Mouse (Mus musculus): ENCODE results near the gene Tmem234. TPM values are rescaled to one million over a fixed set of nuclear protein-coding genes. Genes with fewer than 3 reads are reported as not detected.
A peak's percentile ranks its signal among the peaks of the same experiment; 100 is the strongest.

Gene Tmem234
- polyA plus RNA-seq, 1 experiment from 2014 or later: 194 TPM

DNA sequence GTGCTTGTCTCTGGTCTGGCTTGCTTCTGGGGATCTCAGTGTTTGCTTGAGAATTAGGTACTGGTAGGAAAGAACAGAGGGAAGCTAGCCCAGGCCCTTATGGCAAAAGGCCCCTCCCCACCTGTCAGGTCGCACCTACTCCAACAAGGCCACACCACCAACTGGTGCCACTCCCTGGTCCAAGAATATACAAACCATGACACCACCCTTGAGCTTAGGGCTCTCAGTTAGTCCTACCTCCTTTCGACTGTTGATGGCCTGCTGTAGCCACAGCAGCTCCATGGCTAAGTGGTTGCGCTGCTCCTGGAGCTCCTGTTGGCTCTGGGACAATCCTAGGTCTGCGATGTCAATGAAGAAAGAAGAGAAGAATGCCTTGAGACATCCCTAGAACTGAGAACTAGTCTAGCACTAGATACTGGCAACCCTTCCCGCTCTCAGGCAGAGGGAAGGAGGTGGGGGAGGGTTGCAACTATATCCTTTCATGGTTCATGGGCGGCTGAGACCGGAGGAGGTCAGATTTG lies 16.7 kb downstream of the Tmem234 start:
- no peak for ATAC-seq (ENCODE audit: insufficient read depth, low FRiP score, low read depth)
- no peaks in the 10 kb centered on the region for H3K9me3 ChIP-seq

DNA sequence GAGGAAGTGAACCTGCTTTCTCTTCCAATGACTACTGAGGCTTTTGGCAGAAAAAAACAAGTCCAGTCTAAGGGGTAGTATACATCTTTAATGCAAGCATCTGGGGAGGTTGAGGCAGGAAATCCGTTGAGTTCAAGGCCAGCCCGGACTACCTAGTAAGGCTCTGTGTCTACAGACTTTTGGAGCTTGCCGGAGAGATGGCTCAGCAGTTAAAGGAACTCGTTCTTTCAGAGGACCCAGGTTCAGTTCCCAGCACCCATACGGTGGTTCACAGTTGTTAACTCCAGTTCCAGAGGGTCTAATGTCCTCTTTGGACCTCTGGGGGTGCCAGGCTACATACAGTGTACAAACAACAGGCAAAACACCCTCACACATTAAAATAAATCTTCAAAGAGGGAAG lies 17.6 kb downstream of the Tmem234 start:
- Histone ChIP-seq H3K36me3 (0 out of 2 replicates have a peak, but pooled peaks cover 9% of the 10 kb centered on the region), H3K27me3 (replicated peaks) (no peaks in the 10 kb centered on the region), H3K4me2 (peak overlapping the region; percentile 85), H3K4me3 (replicated peaks) (peak overlapping the region; percentile 76), H3K9me3 (no peaks in the 10 kb centered on the region), H3K4me1 (peaks cover 20% of the 10 kb centered on the region), H3K27ac (peak overlapping the region; percentile 82; the same call in 1 of the 2 replicates), H3K9ac (peak overlapping the region; percentile 78; the same call in 1 of the 2 replicates)
- WGBS: 93% methylated on average over 5 of the region's 5 CpGs
- ATAC-seq (ENCODE audit: insufficient read depth, low FRiP score, low read depth): no peak

More for the DNA sequence above, 16.7 kb downstream of the Tmem234 start:
- Histone ChIP-seq H3K4me2 (no peak overlapping the region), H3K4me1 (peaks cover 12% of the 10 kb centered on the region; the same call in 1 of the 2 replicates), H3K27ac (no peak overlapping the region), H3K27me3 (replicated peaks) (no peaks in the 10 kb centered on the region), H3K36me3 (0 out of 2 replicates have a peak, but pooled peaks cover 9% of the 10 kb centered on the region), H3K4me3 (replicated peaks) (no peak overlapping the region), H3K9ac (no peak overlapping the region)
- 94% methylated on average over 7 of the region's 7 CpGs for WGBS

DNA sequence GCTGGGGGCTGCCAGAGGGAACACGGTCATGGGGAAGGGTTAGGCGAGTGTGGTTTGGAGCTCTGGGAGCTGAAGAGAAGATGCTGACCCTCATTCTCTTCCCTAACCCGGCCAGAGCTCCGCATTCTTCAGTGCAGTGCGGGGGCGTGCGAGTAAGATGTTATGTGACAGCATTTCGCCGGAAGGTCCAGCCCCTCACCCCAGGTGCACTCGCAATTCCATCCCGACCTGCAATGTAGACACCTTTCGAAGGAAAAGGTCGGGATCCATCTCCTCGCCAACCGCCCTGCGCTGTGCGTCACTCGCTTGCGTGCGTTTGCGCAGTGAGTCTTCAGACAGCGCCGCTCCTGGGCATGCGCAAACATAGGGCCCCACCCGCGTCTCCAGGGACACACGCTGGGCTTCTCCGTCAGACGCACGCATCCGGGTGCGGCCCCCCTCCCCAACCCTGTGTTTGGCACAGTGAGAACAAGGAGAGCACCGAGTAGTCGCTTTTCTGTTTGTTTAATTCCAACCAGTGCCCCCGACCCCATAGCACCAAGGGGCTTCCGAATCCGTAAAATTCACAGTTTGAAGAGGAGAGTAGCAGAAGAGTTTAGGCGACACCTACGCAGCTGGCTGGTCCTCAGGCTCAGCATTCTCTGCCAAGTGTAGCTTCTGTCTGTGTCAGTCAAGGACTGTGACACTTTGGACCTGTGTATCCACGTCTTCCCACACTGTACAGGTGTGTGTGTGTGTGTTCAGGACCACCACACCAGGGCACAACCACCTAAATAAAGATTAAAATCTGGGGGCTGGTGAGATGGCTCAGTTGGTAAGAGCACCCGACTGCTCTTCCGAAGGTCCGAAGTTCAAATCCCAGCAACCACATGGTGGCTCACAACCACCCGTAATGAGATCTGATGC lies 18.6 kb downstream of the Tmem234 start, which contains the start of gene Iqcc:
Iqcc (minus strand) TSS at position 314 of the 906 bp plus-strand sequence.
- Histone ChIP-seq H3K4me1 (peaks cover 23% of the 10 kb centered on the region), H3K4me3 (replicated peaks) (peak within 1 kb of the TSS; percentile 76), H3K4me2 (peak within 1 kb of the TSS; percentile 85), H3K9me3 (no peaks in the 10 kb centered on the region), H3K9ac (peak within 1 kb of the TSS; percentile 78), H3K36me3 (0 out of 2 replicates have a peak, but pooled peaks cover 9% of the 10 kb centered on the region), H3K27me3 (replicated peaks) (no peaks in the 10 kb centered on the region), H3K27ac (peak within 1 kb of the TSS; percentile 88)
- peak; percentile 87 for ATAC-seq (ENCODE audit: insufficient read depth, low FRiP score, low read depth)
- WGBS: 4% methylated on average over 44 of the region's 44 CpGs

DNA sequence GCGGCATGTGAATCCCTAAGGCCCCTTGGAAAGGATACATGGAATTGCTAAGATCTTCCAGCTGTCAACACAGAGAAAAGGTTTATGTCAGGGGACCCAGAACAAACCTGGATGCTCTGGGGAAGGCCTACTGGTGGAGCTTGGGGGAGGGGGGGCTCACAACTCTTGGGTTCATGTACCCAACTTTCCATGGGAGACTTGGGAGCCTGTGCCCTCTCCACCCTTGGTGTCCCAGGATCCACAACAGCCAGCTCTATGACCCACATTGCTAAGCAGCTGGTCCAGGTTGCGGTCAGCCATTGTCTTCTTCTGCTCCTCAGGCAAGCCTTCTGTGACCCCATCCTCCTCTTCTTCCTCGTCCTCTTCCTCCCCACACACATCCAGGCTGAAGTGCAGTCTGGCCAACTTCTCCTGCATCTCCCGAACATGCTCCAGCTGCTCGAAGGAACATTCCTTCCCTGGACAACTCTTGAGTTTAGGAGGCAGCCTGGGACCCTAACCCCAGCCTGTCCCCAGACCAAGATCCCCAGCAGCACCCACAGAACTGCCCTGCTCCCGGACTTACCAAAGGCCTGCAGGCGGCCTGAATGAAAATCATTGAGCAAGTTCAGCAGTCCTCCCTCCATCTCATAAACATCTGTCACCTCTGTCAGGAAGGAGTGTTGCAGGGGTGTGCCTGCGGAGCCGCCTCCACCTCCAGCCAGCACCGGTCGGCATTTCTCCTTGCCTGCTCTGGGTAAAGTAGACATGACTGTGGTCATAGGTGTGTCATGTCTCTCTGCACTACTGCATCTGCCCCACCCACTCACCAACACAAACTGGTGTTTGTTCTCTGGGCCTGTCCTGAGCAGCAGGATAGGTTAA lies 20.2 kb downstream of the Tmem234 start:
- Histone ChIP-seq H3K9ac (no peak overlapping the region), H3K9me3 (no peaks in the 10 kb centered on the region), H3K4me3 (replicated peaks) (no peak overlapping the region), H3K27ac (peak overlapping the region; percentile 46; the same call in 1 of the 2 replicates), H3K36me3 (0 out of 2 replicates have a peak, but pooled peaks cover 9% of the 10 kb centered on the region), H3K4me2 (0 out of 2 replicates have a peak overlapping the region, but pooled peaks have one; percentile 9), H3K27me3 (replicated peaks) (no peaks in the 10 kb centered on the region), H3K4me1 (peaks cover 36% of the 10 kb centered on the region)
- WGBS: 79% methylated on average over 11 of the region's 11 CpGs
- ATAC-seq (ENCODE audit: insufficient read depth, low FRiP score, low read depth): no peak

DNA sequence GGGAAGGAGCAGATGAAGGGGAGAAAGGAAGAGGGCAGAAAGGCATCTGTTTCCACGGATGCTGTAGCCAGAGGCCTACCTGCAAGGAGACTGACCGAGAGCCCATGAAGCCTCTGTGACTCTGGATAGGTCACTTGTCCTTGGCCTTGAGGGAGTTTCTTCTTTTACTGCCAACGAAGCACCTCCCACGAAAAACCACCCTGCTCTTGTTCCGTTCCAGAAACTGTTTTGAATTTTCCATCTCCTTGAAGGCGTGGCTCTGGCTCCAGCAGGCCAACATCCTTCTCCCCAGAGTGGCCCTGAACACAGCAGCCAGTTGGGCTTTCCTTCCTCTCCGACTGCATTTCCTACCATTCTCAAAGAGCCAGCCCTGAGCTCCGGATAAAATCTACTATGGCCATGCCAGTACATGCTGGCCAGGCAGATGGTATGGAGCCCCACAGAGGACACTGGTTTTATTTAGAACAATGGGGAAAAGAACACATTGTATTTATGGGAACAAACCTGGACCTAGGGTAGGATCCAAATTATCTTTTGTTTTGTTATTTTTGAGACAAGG lies 20.9 kb downstream of the Tmem234 start:
- no peak overlapping the region for H3K4me2 ChIP-seq
- peak overlapping the region; percentile 46; the same call in 1 of the 2 replicates for H3K27ac ChIP-seq
- H3K9me3 ChIP-seq: no peaks in the 10 kb centered on the region
- H3K4me1 ChIP-seq: peaks cover 36% of the 10 kb centered on the region
- no peak overlapping the region for H3K9ac ChIP-seq
- whole genome bisulfite sequencing: 74% methylated on average over 8 of the region's 8 CpGs
- ATAC-seq (ENCODE audit: insufficient read depth, low FRiP score, low read depth): no peak
- no peaks in the 10 kb centered on the region for H3K27me3 ChIP-seq (replicated peaks)
- 0 out of 2 replicates have a peak, but pooled peaks cover 6% of the 10 kb centered on the region for H3K36me3 ChIP-seq
- no peak overlapping the region for H3K4me3 ChIP-seq (replicated peaks)

DNA sequence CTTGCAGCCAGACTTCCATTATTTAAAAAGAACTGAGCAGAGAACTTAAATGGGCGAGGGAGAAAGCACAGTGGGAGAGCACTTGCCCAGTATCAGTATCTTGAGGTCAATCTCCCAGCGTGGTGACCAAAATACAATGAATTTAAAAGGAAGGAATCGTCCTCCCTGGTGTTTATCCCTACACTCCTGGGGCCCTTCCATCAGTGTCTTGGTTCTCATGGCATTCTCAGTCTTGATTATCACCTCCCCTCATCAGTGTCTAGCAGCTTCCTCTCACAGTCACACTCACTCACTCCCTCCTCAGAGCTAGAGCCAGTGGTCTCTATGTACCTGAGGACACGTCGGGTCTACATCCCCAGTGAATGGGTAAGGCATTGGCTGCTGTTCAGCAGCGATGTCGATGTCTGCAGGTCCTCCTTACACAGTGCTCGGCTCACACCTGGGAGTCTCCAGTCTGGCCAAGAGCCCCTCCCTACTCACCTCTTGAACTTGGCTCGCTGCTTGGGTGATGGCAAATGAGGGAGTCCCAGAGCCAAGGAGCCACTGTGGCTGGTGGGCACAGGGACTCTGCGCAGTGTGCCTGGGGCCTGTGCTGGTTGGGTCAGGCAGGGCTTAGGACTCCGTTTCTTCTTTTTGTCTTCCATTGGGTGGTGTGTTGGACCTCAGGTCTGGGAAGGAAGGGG lies 21.8 kb downstream of the Tmem234 start:
- H3K4me1 ChIP-seq: peaks cover 36% of the 10 kb centered on the region
- no peaks in the 10 kb centered on the region for H3K27me3 ChIP-seq (replicated peaks)
- 72% methylated on average over 11 of the region's 11 CpGs for WGBS
- no peaks in the 10 kb centered on the region for H3K9me3 ChIP-seq
- H3K27ac ChIP-seq: no peak overlapping the region
- peak overlapping the region; percentile 66; the same call in 1 of the 2 replicates for H3K4me3 ChIP-seq (replicated peaks)
- H3K36me3 ChIP-seq: 0 out of 2 replicates have a peak, but pooled peaks cover 3% of the 10 kb centered on the region
- H3K9ac ChIP-seq: no peak overlapping the region
- ATAC-seq (ENCODE audit: insufficient read depth, low FRiP score, low read depth): no peak
- H3K4me2 ChIP-seq: no peak overlapping the region; the same call in 1 of the 2 replicates

DNA sequence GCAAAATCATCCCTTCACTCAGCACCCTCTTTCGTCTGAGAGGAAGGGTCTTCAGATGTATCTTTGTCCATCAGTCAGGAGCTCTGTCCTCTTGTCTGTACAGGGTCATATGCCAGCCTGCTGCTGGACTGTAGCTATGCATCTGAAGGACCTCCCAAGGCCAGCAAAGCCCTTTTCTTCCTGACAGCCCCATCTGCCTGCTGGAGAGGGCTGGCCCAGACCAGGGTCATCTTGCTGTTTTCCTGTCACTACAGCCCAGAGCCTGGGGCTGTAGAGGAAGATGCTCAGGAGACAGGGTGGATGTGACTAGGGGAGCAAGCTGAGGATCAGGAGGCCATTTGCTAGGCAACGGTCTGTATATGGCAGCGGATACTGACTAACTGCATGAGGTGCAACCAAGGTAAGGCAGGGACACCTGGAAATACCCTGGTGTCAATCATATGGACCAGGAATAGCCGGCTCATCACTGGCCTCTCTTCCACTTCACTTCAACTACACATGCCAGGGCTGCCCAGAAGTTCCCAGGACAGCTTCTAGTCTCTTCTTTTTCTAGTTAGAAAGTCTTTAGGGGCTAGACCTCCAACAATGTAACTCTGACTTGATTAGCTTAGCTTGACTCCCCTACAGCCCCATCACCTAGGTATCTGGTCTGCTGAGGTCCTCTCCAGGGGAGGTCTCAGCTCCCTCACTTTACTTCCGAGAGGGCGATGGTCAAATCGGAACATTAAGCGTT lies 22.5 kb downstream of the Tmem234 start:
- H3K9me3 ChIP-seq: no peaks in the 10 kb centered on the region
- peak overlapping the region; percentile 90 for H3K27ac ChIP-seq
- WGBS: 15% methylated on average over 8 of the region's 8 CpGs
- peak overlapping the region; percentile 75 for H3K4me2 ChIP-seq
- no peak for ATAC-seq (ENCODE audit: insufficient read depth, low FRiP score, low read depth)
- peak overlapping the region; percentile 37; the same call in 1 of the 2 replicates for H3K9ac ChIP-seq
- peak overlapping the region; percentile 66 for H3K4me3 ChIP-seq (replicated peaks)
- H3K4me1 ChIP-seq: peaks cover 36% of the 10 kb centered on the region
- no peaks in the 10 kb centered on the region for H3K27me3 ChIP-seq (replicated peaks)
- peaks cover 10% of the 10 kb centered on the region; the same call in 1 of the 2 replicates for H3K36me3 ChIP-seq

DNA sequence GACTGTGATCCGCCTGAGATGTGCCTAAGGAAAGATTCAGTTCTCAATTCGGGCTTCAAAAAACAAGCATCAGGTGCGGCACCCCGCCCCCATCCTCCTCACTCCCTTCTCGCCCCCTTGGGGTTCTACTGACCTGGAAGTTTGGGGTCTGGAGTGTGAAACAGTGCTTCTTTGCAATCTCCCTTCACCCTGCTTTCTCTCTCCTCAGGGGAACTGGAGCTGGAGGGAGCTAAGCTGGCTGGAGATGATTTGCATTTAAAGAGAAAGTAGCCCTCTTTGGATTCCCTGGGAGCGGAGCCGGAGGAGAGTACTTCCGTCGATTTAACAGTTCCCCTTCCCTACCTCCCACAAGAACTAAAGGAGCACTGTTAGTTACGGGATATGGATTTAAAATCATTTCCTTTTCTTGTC lies 23.2 kb downstream of the Tmem234 start, which contains the start of gene Ccdc28b:
Ccdc28b (minus strand) TSS at position 267 of the 411 bp plus-strand sequence.
- peak within 1 kb of the TSS; percentile 75 for H3K4me2 ChIP-seq
- under 1% methylated on average over 10 of the region's 10 CpGs for WGBS
- ATAC-seq (ENCODE audit: insufficient read depth, low FRiP score, low read depth): no peak

DNA sequence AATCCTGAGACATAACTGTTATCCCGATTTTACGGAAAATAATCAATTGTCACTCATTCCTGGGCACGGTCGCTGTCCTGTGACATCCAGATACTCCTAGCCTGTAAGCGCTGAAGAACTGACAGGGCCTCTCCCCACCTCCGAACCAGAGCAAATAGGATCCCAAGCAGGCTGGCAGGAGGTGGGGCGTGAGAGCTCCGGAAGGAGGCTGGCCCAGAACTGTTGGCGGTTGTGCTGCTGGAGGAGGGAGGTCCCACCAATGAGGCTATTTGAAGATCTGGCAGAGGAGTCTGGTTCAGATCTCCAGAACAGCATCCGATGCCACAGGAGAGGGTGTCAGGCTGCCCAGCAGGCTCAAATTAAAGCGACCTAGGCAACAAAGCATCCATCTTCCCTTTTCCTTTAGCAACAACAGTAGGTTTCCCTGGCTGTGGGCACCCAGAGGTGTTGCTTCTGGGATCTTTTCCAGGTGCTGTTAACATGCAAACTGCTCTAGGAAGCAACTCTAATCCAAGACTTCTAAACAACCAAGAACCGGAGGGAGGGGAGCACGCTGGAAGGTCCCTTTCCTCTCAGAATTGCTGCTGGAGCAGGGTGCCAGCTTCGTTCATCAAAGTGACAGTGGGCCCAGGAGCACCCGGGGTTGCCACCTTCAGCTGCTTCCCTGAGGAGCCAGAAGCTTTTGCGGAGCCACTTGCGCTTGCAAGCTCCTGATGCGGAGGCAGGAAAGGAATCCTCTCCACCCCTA lies 24.0 kb downstream of the Tmem234 start:
- no peaks in the 10 kb centered on the region for H3K9me3 ChIP-seq
- peak overlapping the region; percentile 66 for H3K4me3 ChIP-seq (replicated peaks)
- peak overlapping the region; percentile 90 for H3K27ac ChIP-seq
- WGBS: under 1% methylated on average over 18 of the region's 18 CpGs
- peak overlapping the region; percentile 75 for H3K4me2 ChIP-seq
- H3K4me1 ChIP-seq: peaks cover 30% of the 10 kb centered on the region
- peaks cover 24% of the 10 kb centered on the region for H3K36me3 ChIP-seq
- peak overlapping the region; percentile 37; the same call in 1 of the 2 replicates for H3K9ac ChIP-seq
- ATAC-seq (ENCODE audit: insufficient read depth, low FRiP score, low read depth): peak; percentile 91
- no peaks in the 10 kb centered on the region for H3K27me3 ChIP-seq (replicated peaks)

More for the DNA sequence above, 23.2 kb downstream of the Tmem234 start, which contains the start of gene Ccdc28b:
- Histone ChIP-seq H3K4me1 (peaks cover 30% of the 10 kb centered on the region), H3K9me3 (no peaks in the 10 kb centered on the region), H3K27ac (peak within 1 kb of the TSS; percentile 90), H3K36me3 (peaks cover 17% of the 10 kb centered on the region), H3K9ac (peak within 1 kb of the TSS; percentile 37; the same call in 1 of the 2 replicates), H3K4me3 (replicated peaks) (peak within 1 kb of the TSS; percentile 66), H3K27me3 (replicated peaks) (no peaks in the 10 kb centered on the region)

All from stomach, embryonic 15.5 days (tissue).